Mouse (Mus musculus): ENCODE data around the gene Paox. TPM values are rescaled to one million over a fixed set of nuclear protein-coding genes. Genes with fewer than 3 reads are reported as not detected.

Gene Paox
- polyA plus RNA-seq, 1 experiment from 2014 or later = 29.8 TPM

DNA sequence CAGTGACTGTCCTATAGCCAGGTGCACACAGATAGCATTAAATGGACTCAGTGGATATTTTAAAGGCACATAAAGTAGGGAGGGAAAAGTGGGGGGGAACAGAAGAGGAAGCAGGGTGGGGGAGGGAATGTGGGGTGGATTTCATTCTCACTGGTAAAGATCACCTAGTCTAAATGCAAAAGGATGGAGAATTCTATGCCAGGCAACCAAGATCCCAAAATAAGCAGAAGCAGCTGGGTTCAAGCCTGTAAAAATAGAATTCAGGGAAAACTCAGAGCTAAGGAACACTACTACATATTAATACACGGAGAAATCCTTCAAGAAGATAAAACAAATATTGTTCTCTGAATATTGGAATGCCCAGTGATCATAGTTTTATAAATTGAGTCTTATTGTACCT, 52.4 kb downstream of the Paox start:
- H3K4me3 ChIP-seq (ENCODE audit: low read depth, low read length) = no peak overlapping the region
- no peak overlapping the region for H3K27ac ChIP-seq (ENCODE audit: low read length)
- H3K9me3 ChIP-seq (ENCODE audit: control insufficient read depth, low read depth, low read length) = no peaks in the 10 kb centered on the region
- H3K27me3 ChIP-seq (ENCODE audit: control insufficient read depth, insufficient read depth, low read length) = no peaks in the 10 kb centered on the region
- H3K36me3 ChIP-seq (ENCODE audit: control insufficient read depth, insufficient read depth, low read length) = no peaks in the 10 kb centered on the region
- no peak overlapping the region for H3K4me2 ChIP-seq (replicated peaks; ENCODE audit: low read depth, low read length)
- H3K4me1 ChIP-seq (ENCODE audit: control insufficient read depth, insufficient read depth, low read length) = no peaks in the 10 kb centered on the region
- WGBS = 66% methylated on average over 1 of the region's 1 CpGs
- ATAC-seq (ENCODE audit: insufficient number of reproducible peaks, insufficient read depth, low FRiP score, low read depth) = no peak
- no peak overlapping the region for H3K9ac ChIP-seq (replicated peaks; ENCODE audit: low read depth, low read length)

- Histone ChIP-seq H3K36me3 (ENCODE audit: control insufficient read depth, insufficient read depth, low read length) (no peaks in the 10 kb centered on the region), H3K27me3 (ENCODE audit: control insufficient read depth, insufficient read depth, low read length) (no peaks in the 10 kb centered on the region), H3K4me1 (ENCODE audit: control insufficient read depth, insufficient read depth, low read length) (no peaks in the 10 kb centered on the region), H3K4me2 (replicated peaks; ENCODE audit: low read depth, low read length) (no peak overlapping the region), H3K9me3 (ENCODE audit: control insufficient read depth, low read depth, low read length) (no peaks in the 10 kb centered on the region), H3K9ac (replicated peaks; ENCODE audit: low read depth, low read length) (no peak overlapping the region), H3K4me3 (ENCODE audit: low read depth, low read length) (no peak overlapping the region), H3K27ac (ENCODE audit: low read length) (no peak overlapping the region)
- 45% methylated on average over 4 of the region's 4 CpGs for WGBS
- ATAC-seq (ENCODE audit: insufficient number of reproducible peaks, insufficient read depth, low FRiP score, low read depth) = no peak
Observed at GRCm38 (mm10) chr7:140169386-140169785, 53.8 kb downstream of the Paox start.

- Histone ChIP-seq H3K4me1 (ENCODE audit: control insufficient read depth, insufficient read depth, low read length) (no peaks in the 10 kb centered on the region), H3K9me3 (ENCODE audit: control insufficient read depth, low read depth, low read length) (no peaks in the 10 kb centered on the region), H3K27ac (ENCODE audit: low read length) (no peak overlapping the region), H3K4me3 (ENCODE audit: low read depth, low read length) (no peak overlapping the region), H3K36me3 (ENCODE audit: control insufficient read depth, insufficient read depth, low read length) (no peaks in the 10 kb centered on the region), H3K9ac (replicated peaks; ENCODE audit: low read depth, low read length) (no peak overlapping the region), H3K27me3 (ENCODE audit: control insufficient read depth, insufficient read depth, low read length) (no peaks in the 10 kb centered on the region), H3K4me2 (replicated peaks; ENCODE audit: low read depth, low read length) (no peak overlapping the region)
- 92% methylated on average over 3 of the region's 3 CpGs for WGBS
- no peak for ATAC-seq (ENCODE audit: insufficient number of reproducible peaks, insufficient read depth, low FRiP score, low read depth)
Observed at GRCm38 (mm10) chr7:140170863-140171262, 55.3 kb downstream of the Paox start.

- Histone ChIP-seq H3K9me3 (ENCODE audit: control insufficient read depth, low read depth, low read length) (no peaks in the 10 kb centered on the region), H3K4me3 (ENCODE audit: low read depth, low read length) (no peak within 1 kb of the TSS), H3K4me1 (ENCODE audit: control insufficient read depth, insufficient read depth, low read length) (no peaks in the 10 kb centered on the region), H3K4me2 (replicated peaks; ENCODE audit: low read depth, low read length) (no peak within 1 kb of the TSS), H3K9ac (replicated peaks; ENCODE audit: low read depth, low read length) (no peak within 1 kb of the TSS), H3K27ac (ENCODE audit: low read length) (no peak within 1 kb of the TSS), H3K27me3 (ENCODE audit: control insufficient read depth, insufficient read depth, low read length) (no peaks in the 10 kb centered on the region), H3K36me3 (ENCODE audit: control insufficient read depth, insufficient read depth, low read length) (no peaks in the 10 kb centered on the region)
- no peak for ATAC-seq (ENCODE audit: insufficient number of reproducible peaks, insufficient read depth, low FRiP score, low read depth)
- WGBS = 53% methylated on average over 1 of the region's 1 CpGs
Observed at GRCm38 (mm10) chr7:140172936-140173335, 57.3 kb downstream of the Paox start, which contains the start of gene Olfr523. TSS of gene Olfr523 (plus strand) at chr7:140173217.

DNA sequence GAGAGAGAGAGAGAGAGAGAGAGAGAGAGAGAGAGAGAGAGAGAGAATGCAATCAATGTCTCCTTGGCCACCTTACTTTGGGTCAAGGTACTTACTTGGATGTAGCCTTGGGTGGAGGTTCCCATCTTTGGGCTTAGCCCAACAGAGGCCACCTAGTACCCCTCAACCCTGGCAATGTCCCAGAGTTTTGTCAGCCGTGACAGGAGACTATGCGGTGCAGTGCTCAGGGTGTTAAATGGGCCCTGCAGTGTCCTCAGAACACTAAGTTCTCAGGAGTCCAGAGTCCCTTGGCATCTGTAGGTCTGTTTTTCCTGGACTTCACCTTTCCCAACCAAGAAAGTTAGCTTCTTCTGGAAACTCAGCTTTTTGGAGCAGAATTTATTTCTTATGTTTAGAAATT, 63.6 kb downstream of the Paox start:
- Histone ChIP-seq H3K4me3 (ENCODE audit: low read depth, low read length) (no peak overlapping the region), H3K4me2 (replicated peaks; ENCODE audit: low read depth, low read length) (no peak overlapping the region), H3K36me3 (ENCODE audit: control insufficient read depth, insufficient read depth, low read length) (no peaks in the 10 kb centered on the region), H3K4me1 (ENCODE audit: control insufficient read depth, insufficient read depth, low read length) (no peaks in the 10 kb centered on the region), H3K27ac (ENCODE audit: low read length) (no peak overlapping the region), H3K9me3 (ENCODE audit: control insufficient read depth, low read depth, low read length) (no peaks in the 10 kb centered on the region), H3K27me3 (ENCODE audit: control insufficient read depth, insufficient read depth, low read length) (no peaks in the 10 kb centered on the region), H3K9ac (replicated peaks; ENCODE audit: low read depth, low read length) (no peak overlapping the region)
- ATAC-seq (ENCODE audit: insufficient number of reproducible peaks, insufficient read depth, low FRiP score, low read depth) = no peak
- 86% methylated on average over 2 of the region's 2 CpGs for WGBS

DNA sequence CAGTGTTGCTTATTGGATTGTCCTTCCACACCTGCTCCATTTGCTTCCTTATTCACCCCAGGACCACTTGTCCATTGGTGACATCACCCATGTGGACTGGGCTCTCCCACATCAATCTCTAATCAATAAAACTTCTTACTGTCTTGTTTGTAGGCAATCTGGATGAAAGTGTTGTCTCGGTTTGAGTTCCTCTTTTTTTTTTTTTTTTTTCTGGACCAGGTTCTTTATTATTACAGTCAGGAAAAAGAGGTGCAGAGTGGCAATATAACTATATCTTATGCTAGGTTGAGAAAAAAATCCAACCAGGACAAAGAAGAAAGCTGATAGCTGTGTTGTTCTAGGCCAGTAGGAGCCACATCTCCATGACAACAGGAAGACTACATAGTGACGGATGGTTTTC, 65.1 kb downstream of the Paox start:
- H3K9ac ChIP-seq (replicated peaks; ENCODE audit: low read depth, low read length) = no peak overlapping the region
- no peak for ATAC-seq (ENCODE audit: insufficient number of reproducible peaks, insufficient read depth, low FRiP score, low read depth)
- no peak overlapping the region for H3K27ac ChIP-seq (ENCODE audit: low read length)
- H3K4me2 ChIP-seq (replicated peaks; ENCODE audit: low read depth, low read length) = no peak overlapping the region
- H3K9me3 ChIP-seq (ENCODE audit: control insufficient read depth, low read depth, low read length) = no peaks in the 10 kb centered on the region
- no peaks in the 10 kb centered on the region for H3K27me3 ChIP-seq (ENCODE audit: control insufficient read depth, insufficient read depth, low read length)
- no peaks in the 10 kb centered on the region for H3K4me1 ChIP-seq (ENCODE audit: control insufficient read depth, insufficient read depth, low read length)
- no peak overlapping the region for H3K4me3 ChIP-seq (ENCODE audit: low read depth, low read length)
- H3K36me3 ChIP-seq (ENCODE audit: control insufficient read depth, insufficient read depth, low read length) = no peaks in the 10 kb centered on the region
- WGBS = 83% methylated on average over 2 of the region's 2 CpGs

GRCm38 (mm10) chr7:140184206-140184605, 68.6 kb downstream of the Paox start:
- no peak for ATAC-seq (ENCODE audit: insufficient number of reproducible peaks, insufficient read depth, low FRiP score, low read depth)
- Histone ChIP-seq H3K4me1 (ENCODE audit: control insufficient read depth, insufficient read depth, low read length) (no peaks in the 10 kb centered on the region), H3K27me3 (ENCODE audit: control insufficient read depth, insufficient read depth, low read length) (no peaks in the 10 kb centered on the region), H3K4me2 (replicated peaks; ENCODE audit: low read depth, low read length) (no peak overlapping the region), H3K27ac (ENCODE audit: low read length) (no peak overlapping the region), H3K9me3 (ENCODE audit: control insufficient read depth, low read depth, low read length) (no peaks in the 10 kb centered on the region), H3K36me3 (ENCODE audit: control insufficient read depth, insufficient read depth, low read length) (no peaks in the 10 kb centered on the region), H3K9ac (replicated peaks; ENCODE audit: low read depth, low read length) (no peak overlapping the region), H3K4me3 (ENCODE audit: low read depth, low read length) (no peak overlapping the region)
- 84% methylated on average over 4 of the region's 4 CpGs for WGBS

Other genes with a start within 250 kb of the Paox start
- 0.27 and 0.46 TPM in 2 replicates for gene Kndc1, start 221.1 kb upstream of the Paox start, polyA plus RNA-seq (2014; fragmentation: Nextera tagmentation; extraction: Ambion mirVana)
- not detected in 2 replicates for gene Utf1, start 172.0 kb upstream of the Paox start, polyA plus RNA-seq (2014; fragmentation: Nextera tagmentation; extraction: Ambion mirVana)
- 0.28 and 0.49 TPM in 2 replicates for gene 6430531B16Rik, start 137.0 kb upstream of the Paox start, polyA plus RNA-seq (2014; fragmentation: Nextera tagmentation; extraction: Ambion mirVana)
- gene Adam8, start 123.2 kb upstream of the Paox start, polyA plus RNA-seq (2014; fragmentation: Nextera tagmentation; extraction: Ambion mirVana) = 2.4 and 2.8 TPM in 2 replicates
- gene Zfp511, start 79.4 kb upstream of the Paox start, polyA plus RNA-seq (2014; fragmentation: Nextera tagmentation; extraction: Ambion mirVana) = 40.6 and 43.5 TPM in 2 replicates
- gene Tubgcp2, start 79.1 kb upstream of the Paox start, polyA plus RNA-seq (2014; fragmentation: Nextera tagmentation; extraction: Ambion mirVana) = 59.3 and 60.3 TPM in 2 replicates
- not detected in 2 replicates for gene Msx3, start 66.7 kb upstream of the Paox start, polyA plus RNA-seq (2014; fragmentation: Nextera tagmentation; extraction: Ambion mirVana)
- 3.8 and 3.9 TPM in 2 replicates for gene Caly, start 33.3 kb upstream of the Paox start, polyA plus RNA-seq (2014; fragmentation: Nextera tagmentation; extraction: Ambion mirVana)
- gene Prap1, start 22.4 kb upstream of the Paox start, polyA plus RNA-seq (2014; fragmentation: Nextera tagmentation; extraction: Ambion mirVana) = 12.5 and 24.2 TPM in 2 replicates
- gene Fuom, start 13.4 kb upstream of the Paox start, polyA plus RNA-seq (2014; fragmentation: Nextera tagmentation; extraction: Ambion mirVana) = 28.6 and 29.6 TPM in 2 replicates
- gene Echs1, start 677 bp downstream of the Paox start, polyA plus RNA-seq (2014; fragmentation: Nextera tagmentation; extraction: Ambion mirVana) = 158 and 171 TPM in 2 replicates
- 27.0 and 28.3 TPM in 2 replicates for gene Mtg1, start 21.8 kb downstream of the Paox start, polyA plus RNA-seq (2014; fragmentation: Nextera tagmentation; extraction: Ambion mirVana)
- gene Sprn, start 39.1 kb downstream of the Paox start, polyA plus RNA-seq (2014; fragmentation: Nextera tagmentation; extraction: Ambion mirVana) = 0.54 and 0.78 TPM in 2 replicates
- not detected in 2 replicates for gene Olfr522, start 49.0 kb downstream of the Paox start, polyA plus RNA-seq (2014; fragmentation: Nextera tagmentation; extraction: Ambion mirVana)
- not detected in 2 replicates for gene Olfr523, start 57.4 kb downstream of the Paox start, polyA plus RNA-seq (2014; fragmentation: Nextera tagmentation; extraction: Ambion mirVana)
- not detected in 2 replicates for gene Olfr524, start 90.2 kb downstream of the Paox start, polyA plus RNA-seq (2014; fragmentation: Nextera tagmentation; extraction: Ambion mirVana)
- gene Cd163l1, start 102.5 kb downstream of the Paox start, polyA plus RNA-seq (2014; fragmentation: Nextera tagmentation; extraction: Ambion mirVana) = 0.10 TPM in 1 of 2 replicates, not detected in the other
- gene 5830411N06Rik, start 131.5 kb downstream of the Paox start, polyA plus RNA-seq (2014; fragmentation: Nextera tagmentation; extraction: Ambion mirVana) = not detected in 2 replicates
- gene Olfr525, start 205.1 kb downstream of the Paox start, polyA plus RNA-seq (2014; fragmentation: Nextera tagmentation; extraction: Ambion mirVana) = not detected in 2 replicates
- gene Olfr527, start 218.2 kb downstream of the Paox start, polyA plus RNA-seq (2014; fragmentation: Nextera tagmentation; extraction: Ambion mirVana) = not detected in 2 replicates
- not detected in 2 replicates for gene Olfr60, start 245.9 kb downstream of the Paox start, polyA plus RNA-seq (2014; fragmentation: Nextera tagmentation; extraction: Ambion mirVana)